Mouse (Mus musculus) thymus, adult 2 months (tissue): ENCODE measurements around the gene Rnf115.

ENCODE experiments used
- CTCF ChIP-seq: fragments of 200-500 bp; IDR thresholded peaks from 2 replicates; pipeline ENCODE4 v1.5.1; 2012; ENCODE audit warnings: mild to moderate bottlenecking, control low read depth, low read length, moderate library complexity, borderline replicate concordance; ENCODE audit not compliant: control insufficient read depth, poor library complexity, insufficient read depth; ENCODE audit errors: extremely low read depth
- POLR2A ChIP-seq: fragments of 200-500 bp; IDR thresholded peaks from 2 replicates; pipeline ENCODE4 v1.6.1; 2012; ENCODE audit warnings: mild to moderate bottlenecking, low read length, control low read depth, moderate library complexity; ENCODE audit not compliant: control insufficient read depth, poor library complexity, insufficient read depth; ENCODE audit errors: extremely low read depth

- TF ChIP-seq POLR2A (no peak), CTCF (no peak)
Observed at GRCm38 (mm10) chr3:96808651-96809050, 81.2 kb downstream of the Rnf115 start.
